Mouse (Mus musculus): ENCODE measurements at regions not wholly inside any gene's neighbourhood (a gene's known extent, or its start where the extent isn't known, plus 50 kb on each side); places are given as distances from the start of the nearest gene placed in this dataset.

DNA sequence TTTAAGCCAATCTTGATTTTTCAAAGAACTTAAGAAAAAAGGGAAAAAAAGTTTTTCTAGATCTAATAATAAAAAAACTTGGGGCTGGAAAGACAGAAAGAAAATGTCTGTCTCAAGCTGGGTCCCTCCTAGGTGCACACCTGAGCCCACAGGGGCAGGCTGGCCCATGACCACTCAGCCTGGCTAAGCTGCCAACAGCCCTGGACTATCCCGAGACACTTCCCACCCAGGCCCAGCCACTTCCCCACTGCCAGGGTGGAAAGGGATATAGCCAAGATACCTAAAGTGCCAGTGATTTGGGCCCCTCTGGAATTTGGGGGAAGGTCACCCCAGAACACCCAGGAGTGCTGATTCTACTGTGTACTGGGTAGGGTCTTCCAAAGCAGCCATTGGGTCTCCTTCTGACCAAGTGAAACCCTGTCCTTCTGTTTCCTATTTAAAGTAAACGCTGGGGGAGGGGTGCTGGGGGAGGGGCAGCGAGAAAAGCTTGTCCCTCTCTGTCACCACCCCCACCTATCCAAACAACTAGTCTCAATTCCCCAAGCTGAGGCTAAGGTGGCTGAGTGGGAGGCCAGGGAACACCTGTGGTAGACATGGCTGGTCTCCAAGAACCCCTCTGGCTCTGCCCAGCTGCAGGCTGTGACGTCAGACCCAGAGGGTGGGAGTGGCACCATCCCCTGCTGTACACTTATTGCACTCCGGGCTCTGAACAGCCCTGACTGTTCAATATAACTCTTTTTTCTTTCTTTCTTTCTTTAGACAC lies 62.6 kb downstream of the Mcfd2 start:
- DNase-seq, result peak in 1 of 2 experiments; percentile 14

DNA sequence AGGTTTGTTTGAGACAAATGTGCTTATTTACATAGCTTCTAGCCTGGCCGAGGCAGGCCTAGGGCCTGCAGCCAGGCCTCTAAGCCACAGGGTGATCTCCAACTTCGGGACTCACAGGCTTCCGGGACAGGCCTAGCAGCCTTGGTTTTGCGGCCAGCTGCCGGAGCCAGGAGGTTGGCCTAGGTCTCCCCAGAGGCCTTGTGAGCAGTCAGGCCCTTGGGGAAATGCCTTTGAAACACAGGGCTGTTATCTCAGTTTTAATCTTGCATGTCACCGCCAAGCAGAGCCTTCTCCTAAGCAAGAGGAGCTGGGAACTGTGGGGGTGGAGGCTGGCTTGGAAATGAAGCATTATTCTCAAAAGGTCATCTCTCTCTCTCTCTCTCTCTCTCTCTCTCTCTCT lies 63.2 kb downstream of the Mcfd2 start:
- peak; percentile 42 to 51 for DNase-seq

DNA sequence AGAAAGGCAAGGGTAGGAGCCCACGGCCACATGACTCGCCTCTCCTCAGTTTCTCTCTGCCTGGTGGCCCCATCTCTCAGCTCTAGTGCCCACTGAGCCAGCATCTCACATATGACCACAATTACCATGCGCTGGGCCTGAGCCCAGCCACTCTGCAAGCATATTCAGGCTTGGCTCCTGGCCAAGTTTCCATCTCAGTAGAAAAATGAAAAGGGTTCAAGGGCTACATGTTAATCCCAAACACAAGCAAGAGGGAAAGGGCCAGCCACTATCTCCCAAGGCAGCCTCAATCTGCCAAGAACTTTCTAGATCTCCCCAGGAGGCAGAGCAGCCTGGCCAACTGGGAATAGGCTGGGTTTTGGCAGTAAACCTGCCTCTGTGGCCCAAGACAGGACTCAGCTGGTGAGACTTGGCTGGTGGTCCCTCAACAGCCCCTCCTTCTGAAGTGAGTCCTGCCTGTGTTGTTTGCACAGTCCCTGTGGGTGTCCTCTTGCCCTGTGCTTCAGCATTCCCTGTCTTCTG lies 65.0 kb downstream of the Mcfd2 start:
- DNase-seq, result no peak

DNA sequence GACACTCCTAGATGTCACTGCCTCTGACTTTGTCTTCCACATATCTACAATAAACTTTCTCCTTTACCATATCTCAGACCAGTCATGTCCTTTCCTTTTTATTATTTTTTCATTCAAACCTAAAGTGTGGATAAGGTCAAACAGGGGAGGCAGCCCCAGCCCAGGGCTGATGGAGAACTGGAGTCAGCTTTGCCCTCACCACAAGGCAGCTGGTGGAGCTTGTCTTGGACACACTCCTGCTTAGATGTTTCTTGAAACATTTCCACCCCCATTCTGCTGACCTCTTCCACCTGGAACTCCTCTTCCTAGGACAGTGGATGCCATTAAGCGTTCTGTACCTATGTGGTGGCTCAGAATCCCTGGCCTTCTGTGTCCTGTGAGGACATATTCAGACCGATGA lies 65.6 kb downstream of the Mcfd2 start:
- DNase-seq, result no peak

DNA sequence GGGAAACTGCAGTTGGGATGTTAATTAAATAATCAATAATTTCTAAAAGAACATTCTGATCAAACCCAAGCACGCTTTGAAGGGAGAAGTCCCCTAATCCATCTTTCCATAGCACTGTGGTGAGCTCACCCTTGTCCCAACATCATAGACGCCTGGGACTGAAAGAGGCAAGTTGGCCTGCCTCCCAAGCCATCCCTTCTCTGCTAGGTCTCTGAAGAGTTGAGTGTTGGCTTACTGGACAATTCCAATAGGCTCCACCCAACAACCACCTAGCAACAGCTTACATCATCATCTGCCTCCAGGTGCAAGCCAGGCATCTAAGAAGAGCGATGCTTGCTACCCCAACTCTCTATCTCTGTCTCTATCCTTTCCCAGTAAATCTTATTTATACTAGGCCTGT lies 66.6 kb downstream of the Mcfd2 start:
- DNase-seq, result no peak

DNA sequence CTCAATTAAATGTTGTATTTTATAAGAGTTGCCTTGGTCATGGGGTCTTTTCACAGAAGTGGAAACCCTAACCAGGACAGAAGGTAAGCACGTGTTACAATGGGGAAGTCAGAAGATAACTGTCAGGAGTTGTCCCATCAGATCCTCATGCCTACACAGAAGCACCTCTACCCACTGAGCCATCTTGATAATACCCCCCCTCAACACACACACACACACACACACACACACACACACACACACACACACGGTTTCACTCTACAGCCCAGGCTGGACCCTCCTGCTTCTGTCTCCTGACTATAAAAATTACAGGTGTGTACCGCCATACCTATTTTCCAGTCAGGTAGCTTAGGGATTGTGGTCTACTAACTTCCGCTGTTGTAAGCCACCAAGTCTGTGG lies 68.3 kb downstream of the Mcfd2 start:
- no peak for DNase-seq

DNA sequence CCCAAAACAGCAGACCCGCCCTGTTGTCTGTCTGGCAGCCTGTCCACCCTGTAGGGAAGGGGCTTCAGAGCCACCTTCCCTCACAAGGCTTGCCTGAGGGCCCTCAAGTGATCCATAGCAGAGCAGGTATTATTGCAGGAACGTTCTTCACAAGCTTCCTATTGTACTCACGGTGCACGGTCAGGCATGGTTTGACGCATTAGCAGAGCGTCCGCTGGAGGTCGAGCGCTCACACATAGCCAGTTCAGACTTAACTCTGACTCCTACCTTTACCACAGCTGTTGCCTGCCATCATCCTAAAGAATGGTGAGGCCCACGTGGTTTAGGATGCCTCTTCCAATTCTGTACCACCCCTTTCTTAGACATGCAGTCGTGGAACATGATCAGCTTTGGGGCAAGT lies 71.1 kb downstream of the Mcfd2 start:
- DNase-seq, result no peak

DNA sequence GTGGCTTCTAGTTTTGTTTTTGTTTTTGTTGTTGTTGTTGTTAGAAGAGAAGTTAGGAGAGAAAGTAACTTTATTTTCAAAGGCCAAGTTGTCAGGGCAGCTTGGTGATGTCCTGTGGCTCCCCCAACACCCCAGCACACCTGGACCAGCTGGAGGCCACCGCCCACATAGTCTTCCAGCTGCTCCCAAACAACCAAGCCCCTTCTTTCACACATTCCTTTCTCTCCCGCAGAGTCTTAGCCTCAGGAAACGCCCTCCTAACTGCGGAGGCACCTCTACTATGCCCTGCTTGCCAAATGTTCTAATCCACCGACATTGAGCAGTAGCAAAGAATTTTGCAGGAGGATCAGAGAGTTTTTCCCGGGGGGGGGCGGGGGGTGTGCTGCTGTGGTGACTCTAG lies 72.3 kb downstream of the Mcfd2 start:
- DNase-seq, result no peak

DNA sequence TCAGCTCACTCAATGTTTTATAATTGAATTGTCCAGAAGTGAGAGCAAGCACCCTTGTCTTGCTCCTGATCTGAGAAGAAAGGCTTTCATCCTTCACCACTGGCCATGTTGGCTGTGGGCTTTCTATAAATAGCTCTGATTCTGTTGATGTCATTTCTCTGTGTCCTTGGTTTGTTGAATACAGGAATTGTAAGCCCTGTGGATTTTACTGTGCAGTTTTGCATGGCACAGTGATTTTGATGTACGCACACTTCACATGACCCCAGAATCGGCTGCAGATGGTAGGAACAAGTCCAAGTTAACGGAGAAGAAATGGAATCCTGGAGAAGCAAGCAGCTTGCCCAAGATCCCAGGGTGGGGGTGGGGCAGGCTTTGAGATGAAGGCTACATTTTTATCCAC lies 76.1 kb downstream of the Mcfd2 start:
- no peak for DNase-seq
